Mouse (Mus musculus): ENCODE data around the gene Tex2.

GRCm38 (mm10) chr11:106557398-106557797, 55.8 kb downstream of the Tex2 start:
- no peak for TF ChIP-seq CTCF (IDR thresholded peaks at IDR 0.05; ENCODE audit: insufficient read depth, low read length)
- no peak for TF ChIP-seq POLR2A (IDR thresholded peaks at IDR 0.05; ENCODE audit: borderline replicate concordance, extremely low read depth, low read depth, low read length)

Measured in lung, adult 2 months (tissue).